Mouse (Mus musculus) embryonic facial prominence, embryonic 14.5 days (tissue): ENCODE data around the gene Kctd11. TPM values are rescaled to one million over a fixed set of nuclear protein-coding genes. Genes with fewer than 3 reads are reported as not detected.
A peak's percentile ranks its signal among the peaks of the same experiment; 100 is the strongest.

ENCODE experiments used
- ATAC-seq: fragments of 200-750 bp; cut with Nextera tagmentation; 2 replicates; pipeline ENCODE4 v1.8.0; 2017; ENCODE audit warnings: low read depth, moderate number of reproducible peaks, moderate TSS enrichment
- DNase-seq: peaks from one replicate; pipeline ENCODE4 v3.0.0-alpha.2; 2015; ENCODE audit warnings: low spot score
- H3K27ac ChIP-seq: fragments of 300-500 bp; sonication (generic); replicated peaks from 2 replicates; pipeline ENCODE4 v1.5.1; 2014; ENCODE audit warnings: low read depth, mild to moderate bottlenecking, low read length, moderate library complexity
- H3K27me3 ChIP-seq: fragments of 300-500 bp; sonication (generic); replicated peaks from 2 replicates; pipeline ENCODE4 v1.6.1; 2014; ENCODE audit warnings: low read length; ENCODE audit not compliant: control insufficient read depth, insufficient read depth
- H3K36me3 ChIP-seq: fragments of 300-500 bp; sonication (generic); 2 replicates; pipeline ENCODE4 v1.6.1; 2014; ENCODE audit warnings: low read length, mixed read lengths; ENCODE audit not compliant: control insufficient read depth, insufficient read depth
- H3K4me1 ChIP-seq: fragments of 300-500 bp; sonication (generic); 2 replicates; pipeline ENCODE4 v1.6.1; 2014; ENCODE audit warnings: antibody characterized with exemption, low read length; ENCODE audit not compliant: control insufficient read depth, insufficient read depth
- H3K4me2 ChIP-seq: fragments of 300-500 bp; sonication (generic); 2 replicates; pipeline ENCODE4 v1.6.1; 2014; ENCODE audit warnings: low read depth, mild to moderate bottlenecking, low read length, moderate library complexity, mixed read lengths
- H3K4me3 ChIP-seq: fragments of 300-500 bp; sonication (generic); 2 replicates; pipeline ENCODE4 v1.5.1; 2014; ENCODE audit warnings: low read depth, mild to moderate bottlenecking, low read length
- H3K9ac ChIP-seq: fragments of 300-500 bp; sonication (generic); 2 replicates; pipeline ENCODE4 v1.6.1; 2014; ENCODE audit warnings: low read depth, mild to moderate bottlenecking, low read length, moderate library complexity, mixed read lengths
- H3K9me3 ChIP-seq: fragments of 300-500 bp; sonication (generic); 2 replicates; pipeline ENCODE4 v1.6.1; 2016; ENCODE audit warnings: low read length; ENCODE audit not compliant: control insufficient read depth
- WGBS: fragments of 180-500 bp; shearing (Covaris S2); extraction: QIAGEN DNeasy Blood & Tissue Kit; methylation state at CpG from one replicate; pipeline ENCODE4 v1.1.7; 2014; 5-methylcytosine and 5-hydroxymethylcytosine counted together
- polyA plus RNA-seq: library from polyadenylated mRNA; unstranded; fragments of >200 nt; fragmentation: Nextera tagmentation; extraction: Ambion mirVana; gene quantifications from 2 replicates; pipeline ENCODE4 v1.2.1, GENCODE M21; 2014

The Kctd11 gene
- polyA plus RNA-seq, 1 experiment from 2014 or later, result 7.2 TPM

GRCm38 (mm10) chr11:69853994-69854393 is 27.2 kb downstream of the Kctd11 start:
- Histone ChIP-seq H3K27ac (no peak overlapping the region), H3K27me3 (peaks cover 9% of the 10 kb centered on the region), H3K4me2 (no peak overlapping the region), H3K36me3 (peaks cover 38% of the 10 kb centered on the region), H3K9ac (no peak overlapping the region), H3K9me3 (no peaks in the 10 kb centered on the region), H3K4me3 (no peak overlapping the region), H3K4me1 (0 out of 2 replicates have a peak, but pooled peaks cover 5% of the 10 kb centered on the region)
- 62% methylated on average over 7 of the region's 7 CpGs for WGBS
- no peak for ATAC-seq
- no peak for DNase-seq

DNA sequence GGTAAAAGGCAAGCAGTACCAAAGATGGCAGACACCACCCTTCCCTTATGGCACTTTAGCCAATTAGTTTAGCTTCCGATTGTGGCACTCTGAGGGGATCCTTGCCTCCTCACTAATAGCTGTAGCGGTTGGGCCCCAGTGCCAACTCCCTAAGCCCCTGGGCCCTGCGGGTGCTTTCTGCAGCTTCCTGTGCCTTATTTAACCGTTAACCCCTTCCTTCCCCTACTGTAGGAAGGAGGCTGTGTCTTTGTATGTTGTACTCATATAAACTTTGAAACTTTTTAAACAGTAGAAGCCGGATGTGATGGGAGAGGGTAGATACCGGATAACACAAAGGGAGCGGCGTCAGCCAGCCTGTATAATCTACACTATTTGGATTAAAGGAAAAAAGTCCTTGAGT is 30.5 kb downstream of the Kctd11 start:
- ATAC-seq (no peak), DNase-seq (no peak)
- Histone ChIP-seq H3K4me2 (no peak overlapping the region), H3K9me3 (no peaks in the 10 kb centered on the region), H3K27ac (no peak overlapping the region), H3K9ac (no peak overlapping the region), H3K36me3 (peaks cover 51% of the 10 kb centered on the region), H3K27me3 (no peaks in the 10 kb centered on the region), H3K4me1 (peaks cover 19% of the 10 kb centered on the region), H3K4me3 (no peak overlapping the region)
- 64% methylated on average over 8 of the region's 8 CpGs for WGBS

DNA sequence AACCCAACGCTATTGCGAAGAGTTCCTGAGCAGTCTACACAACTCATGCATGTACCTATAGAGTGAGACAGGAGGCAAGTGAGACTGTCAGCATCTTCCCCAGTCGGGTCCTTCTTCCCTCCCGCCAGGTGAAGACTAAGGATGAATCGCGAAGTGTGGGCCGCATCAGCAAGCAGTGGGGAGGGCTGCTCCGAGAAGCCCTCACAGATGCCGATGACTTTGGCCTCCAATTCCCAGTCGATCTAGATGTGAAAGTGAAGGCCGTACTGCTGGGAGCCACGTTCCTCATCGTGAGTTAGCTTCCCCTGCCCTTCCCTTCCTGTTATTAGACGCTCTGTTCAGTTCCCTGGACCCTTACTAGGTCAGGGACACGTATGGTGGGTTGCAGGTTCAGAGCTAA is 31.3 kb downstream of the Kctd11 start:
- no peaks in the 10 kb centered on the region for H3K27me3 ChIP-seq
- H3K27ac ChIP-seq, result no peak overlapping the region
- H3K9me3 ChIP-seq, result no peaks in the 10 kb centered on the region
- H3K36me3 ChIP-seq, result peaks cover 51% of the 10 kb centered on the region
- ATAC-seq (no peak), DNase-seq (no peak)
- H3K4me1 ChIP-seq, result peaks cover 25% of the 10 kb centered on the region
- no peak overlapping the region for H3K9ac ChIP-seq
- WGBS, result 87% methylated on average over 15 of the region's 15 CpGs
- H3K4me3 ChIP-seq, result no peak overlapping the region
- H3K4me2 ChIP-seq, result no peak overlapping the region

GRCm38 (mm10) chr11:69849128-69849527 is 32.1 kb downstream of the Kctd11 start:
- no peaks in the 10 kb centered on the region for H3K9me3 ChIP-seq
- H3K9ac ChIP-seq, result no peak overlapping the region
- no peak overlapping the region; the same call in 1 of the 2 replicates for H3K27ac ChIP-seq
- H3K36me3 ChIP-seq, result peaks cover 51% of the 10 kb centered on the region
- no peak overlapping the region for H3K4me2 ChIP-seq
- 85% methylated on average over 9 of the region's 9 CpGs for WGBS
- ATAC-seq, result no peak
- no peaks in the 10 kb centered on the region for H3K27me3 ChIP-seq
- no peak for DNase-seq
- H3K4me1 ChIP-seq, result peaks cover 25% of the 10 kb centered on the region
- H3K4me3 ChIP-seq, result no peak overlapping the region

- Histone ChIP-seq H3K27ac (no peak overlapping the region), H3K4me3 (peak overlapping the region; percentile 90), H3K9ac (0 out of 2 replicates have a peak overlapping the region, but pooled peaks have one; percentile 92)
These were observed 33.2 kb downstream of the Kctd11 start for GRCm38 (mm10) chr11:69848021-69848420.

DNA sequence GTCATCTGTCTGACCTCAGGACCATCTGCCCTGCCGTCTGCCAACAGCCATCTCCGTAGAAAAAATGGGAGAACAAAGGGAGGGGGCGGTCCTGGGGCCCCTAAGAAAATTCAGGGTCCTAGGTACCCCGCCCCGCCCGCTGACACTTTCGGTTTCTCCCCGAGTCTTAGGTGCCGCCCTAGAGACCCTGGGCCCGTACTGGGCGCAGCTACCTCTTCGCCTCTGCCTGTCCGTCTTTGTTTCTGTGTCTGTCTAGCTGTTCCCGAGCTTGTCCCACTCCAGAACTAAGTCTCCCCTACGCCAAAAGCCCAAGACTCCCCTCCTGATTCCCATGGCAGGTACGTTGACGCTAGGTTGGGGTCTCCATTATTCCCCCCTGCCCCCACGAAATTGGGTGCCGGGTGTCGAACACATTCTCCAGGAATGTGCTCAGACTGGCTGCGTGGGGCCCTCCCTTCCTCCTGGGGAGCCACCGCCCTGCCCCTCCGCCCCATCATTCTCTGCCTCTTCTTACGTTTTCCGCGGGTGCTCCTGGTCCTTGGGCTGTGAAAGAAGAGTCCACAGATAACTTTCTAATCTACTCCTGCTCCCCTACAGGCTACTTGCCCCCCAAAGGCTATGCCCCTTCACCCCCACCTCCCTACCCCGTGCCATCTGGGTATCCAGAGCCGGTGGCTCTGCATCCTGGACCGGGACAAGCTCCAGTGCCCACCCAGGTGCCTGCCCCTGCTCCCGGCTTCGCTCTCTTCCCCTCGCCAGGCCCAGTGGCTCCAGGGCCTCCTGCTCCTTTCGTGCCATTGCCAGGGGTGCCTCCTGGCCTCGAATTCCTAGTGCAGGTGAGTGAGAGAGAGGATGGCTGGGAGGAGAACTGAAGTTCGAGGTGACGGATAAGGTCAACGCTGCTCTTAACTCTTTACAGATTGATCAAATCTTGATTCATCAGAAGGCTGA is 34.2 kb downstream of the Kctd11 start:
- peak; percentile 49 for ATAC-seq
- Histone ChIP-seq H3K4me3 (peak overlapping the region; percentile 90), H3K4me2 (peak overlapping the region; percentile 95), H3K4me1 (peaks cover 25% of the 10 kb centered on the region), H3K9ac (peak overlapping the region; percentile 92), H3K27me3 (no peaks in the 10 kb centered on the region), H3K36me3 (peaks cover 44% of the 10 kb centered on the region), H3K9me3 (no peaks in the 10 kb centered on the region), H3K27ac (peak overlapping the region; percentile 95)
- DNase-seq, result peak; percentile 45
- 9% methylated on average over 33 of the region's 37 CpGs for WGBS

More at GRCm38 (mm10) chr11:69848021-69848420, 33.2 kb downstream of the Kctd11 start:
- peaks cover 25% of the 10 kb centered on the region for H3K4me1 ChIP-seq
- H3K4me2 ChIP-seq, result peak overlapping the region; percentile 95
- DNase-seq (no peak), ATAC-seq (no peak)
- H3K9me3 ChIP-seq, result no peaks in the 10 kb centered on the region
- H3K27me3 ChIP-seq, result no peaks in the 10 kb centered on the region
- WGBS, result 94% methylated on average over 6 of the region's 6 CpGs
- H3K36me3 ChIP-seq, result peaks cover 51% of the 10 kb centered on the region

DNA sequence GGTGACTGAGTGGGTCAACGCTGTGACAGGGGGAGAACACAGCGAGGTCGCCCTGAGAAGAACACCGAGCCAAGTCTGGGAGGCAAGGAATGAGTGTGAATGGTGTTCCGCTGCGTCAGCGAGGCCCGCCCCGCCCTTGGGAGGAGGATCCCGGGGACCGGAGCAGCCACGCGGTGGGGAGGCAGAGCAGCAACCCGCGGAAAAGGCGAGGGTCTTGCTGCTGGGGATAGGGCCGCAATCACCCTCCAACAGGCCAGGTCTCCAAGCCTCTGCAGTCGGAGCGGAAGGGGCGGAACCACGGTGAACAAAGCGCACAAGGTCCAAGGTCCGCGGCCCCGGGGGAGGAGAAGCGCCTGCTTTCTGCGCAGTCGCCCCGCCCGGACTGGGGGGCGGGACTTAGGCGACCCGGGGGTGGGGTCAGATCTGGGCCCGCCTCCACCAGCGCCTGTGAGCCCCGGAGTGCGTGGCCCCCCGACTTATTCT is 35.0 kb downstream of the Kctd11 start, which contains the start of gene Plscr3:
Gene Plscr3 (plus strand): TSS at position 179 of the 483 bp plus-strand sequence.
- 0% methylated on average over 19 of the region's 38 CpGs for WGBS
- DNase-seq (peak; percentile 96), ATAC-seq (peak; percentile 92)
- peak within 1 kb of the TSS; percentile 92 for H3K9ac ChIP-seq
- H3K36me3 ChIP-seq, result peaks cover 36% of the 10 kb centered on the region
- peak within 1 kb of the TSS; percentile 90 for H3K4me3 ChIP-seq
- no peaks in the 10 kb centered on the region for H3K27me3 ChIP-seq
- H3K4me1 ChIP-seq, result peaks cover 25% of the 10 kb centered on the region
- H3K4me2 ChIP-seq, result peak within 1 kb of the TSS; percentile 95
- peak within 1 kb of the TSS; percentile 95 for H3K27ac ChIP-seq
- H3K9me3 ChIP-seq, result no peaks in the 10 kb centered on the region

DNA sequence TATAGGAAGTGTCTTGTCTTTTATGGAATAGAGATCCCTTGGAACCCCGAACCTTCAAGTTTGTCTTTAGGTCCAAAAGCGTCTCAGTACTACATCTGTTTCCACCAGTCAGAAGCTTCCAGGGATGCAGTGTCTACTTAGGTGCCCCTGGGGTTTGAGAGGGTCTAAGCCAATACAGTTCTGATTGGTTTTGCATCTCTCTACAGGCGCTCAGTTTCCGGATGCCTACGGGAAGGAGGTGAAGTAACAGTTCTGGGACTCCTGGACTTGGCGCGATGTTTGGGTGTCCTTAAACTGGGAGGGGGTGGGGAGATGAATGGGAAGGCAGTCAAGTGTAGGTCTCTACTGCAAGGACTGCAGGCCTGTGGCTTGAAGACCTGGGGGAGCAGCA is 42.5 kb downstream of the Kctd11 start:
- H3K9ac ChIP-seq, result peak overlapping the region; percentile 79
- ATAC-seq (peak; percentile 2; the same call in 1 of the 2 replicates), DNase-seq (no peak)
- H3K4me1 ChIP-seq, result peaks cover 26% of the 10 kb centered on the region
- H3K4me3 ChIP-seq, result peak overlapping the region; percentile 73
- H3K9me3 ChIP-seq, result no peaks in the 10 kb centered on the region
- 2% methylated on average over 7 of the region's 7 CpGs for WGBS
- peak overlapping the region; percentile 95 for H3K4me2 ChIP-seq
- H3K27me3 ChIP-seq, result no peaks in the 10 kb centered on the region
- H3K27ac ChIP-seq, result peak overlapping the region; percentile 90
- peaks cover 3% of the 10 kb centered on the region for H3K36me3 ChIP-seq
